Mouse (Mus musculus): ENCODE measurements at regions not wholly inside any gene's neighbourhood (a gene's known extent, or its start where the extent isn't known, plus 50 kb on each side); places are given as distances from the start of the nearest gene placed in this dataset.

GRCm38 (mm10) chr5:119617856-119618255, 52.6 kb upstream of the Tbx3 start:
- no peak for DNase-seq (ENCODE audit: low spot score)

DNA sequence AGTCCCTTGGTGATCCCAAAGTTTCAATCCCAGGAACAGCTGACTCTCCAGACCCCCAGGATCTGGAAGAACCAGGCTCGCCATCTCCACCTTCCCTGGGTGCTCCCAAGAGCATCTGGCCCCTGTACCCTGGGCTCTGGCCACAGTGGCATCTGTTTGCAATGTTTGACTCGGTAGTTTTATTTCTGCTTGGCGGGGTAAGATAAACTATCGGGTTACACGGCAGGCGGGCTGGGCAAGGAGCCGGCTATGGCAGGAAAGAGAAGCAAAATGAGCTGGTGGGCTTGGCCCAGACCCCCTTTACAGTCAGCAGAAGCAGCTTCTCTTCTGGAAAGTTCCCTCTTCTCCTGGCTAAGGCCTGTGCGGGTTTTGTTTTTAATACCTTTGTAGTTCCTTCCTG, 50.6 kb upstream of the Tbx3 start:
- DNase-seq (ENCODE audit: low spot score), result no peak
